Mouse (Mus musculus) forebrain, postnatal 0 days (tissue): ENCODE data around the gene Erh. TPM values are rescaled to one million over a fixed set of nuclear protein-coding genes. Genes with fewer than 3 reads are reported as not detected.

ENCODE experiments used
- ATAC-seq: fragments of 200-750 bp; cut with Nextera tagmentation; 2 replicates; pipeline ENCODE4 v1.8.0; 2017; ENCODE audit warnings: mild to moderate bottlenecking, moderate library complexity
- DNase-seq: peaks from one replicate; pipeline ENCODE4 v3.0.0-alpha.2; 2015
- H3K27ac ChIP-seq: fragments of 300-500 bp; sonication (generic); 2 replicates; pipeline ENCODE4 v1.5.1; 2014; ENCODE audit warnings: low read depth, mild to moderate bottlenecking, antibody characterized with exemption, low read length, moderate library complexity, mixed read lengths
- H3K27me3 ChIP-seq: fragments of 300-500 bp; sonication (generic); 2 replicates; pipeline ENCODE4 v1.6.1; 2014; ENCODE audit warnings: mild to moderate bottlenecking, low read length, mixed read lengths; ENCODE audit not compliant: insufficient read depth
- H3K36me3 ChIP-seq: fragments of 300-500 bp; sonication (generic); 2 replicates; pipeline ENCODE4 v1.6.1; 2014; ENCODE audit warnings: mild to moderate bottlenecking, moderate library complexity; ENCODE audit not compliant: insufficient read depth
- H3K4me1 ChIP-seq: fragments of 300-500 bp; sonication (generic); 2 replicates; pipeline ENCODE4 v1.6.1; 2014; ENCODE audit warnings: antibody characterized with exemption; ENCODE audit not compliant: insufficient read depth
- H3K4me2 ChIP-seq: fragments of 300-500 bp; sonication (generic); 2 replicates; pipeline ENCODE4 v1.6.1; 2014; ENCODE audit warnings: low read depth, mild to moderate bottlenecking, moderate library complexity
- H3K4me3 ChIP-seq: fragments of 300-500 bp; sonication (generic); 2 replicates; pipeline ENCODE4 v1.5.1; 2014; ENCODE audit warnings: low read depth, low read length, mixed read lengths
- H3K9ac ChIP-seq: fragments of 300-500 bp; sonication (generic); 2 replicates; pipeline ENCODE4 v1.6.1; 2014; ENCODE audit warnings: mild to moderate bottlenecking
- H3K9me3 ChIP-seq: fragments of 300-500 bp; sonication (generic); 2 replicates; pipeline ENCODE4 v1.6.1; 2016; ENCODE audit warnings: low read length
- CTCF ChIP-seq: sonication (generic); IDR thresholded peaks from 2 replicates; pipeline ENCODE4 v1.5.1; 2016; ENCODE audit warnings: antibody characterized with exemption, control low read depth, low read depth
- WGBS: fragments of 180-500 bp; shearing (Covaris S2); extraction: QIAGEN DNeasy Blood & Tissue Kit; methylation state at CpG from one replicate; pipeline ENCODE4 v1.1.7; 2014; 5-methylcytosine and 5-hydroxymethylcytosine counted together
- polyA plus RNA-seq: library from polyadenylated mRNA; unstranded; fragments of >200 nt; fragmentation: Nextera tagmentation; extraction: Ambion mirVana; gene quantifications from 2 replicates; pipeline ENCODE4 v1.2.1, GENCODE M21; 2015
- total RNA-seq: library from RNA; depleted of rRNA; stranded (reverse); fragments of >200 nt; gene quantifications from 2 replicates; pipeline ENCODE4 v1.2.3, GENCODE M21; 2014; rRNA removed

Erh gene
- total and polyA plus RNA-seq, 2 experiments from 2014 or later, result 85.6 to 285 TPM

DNA sequence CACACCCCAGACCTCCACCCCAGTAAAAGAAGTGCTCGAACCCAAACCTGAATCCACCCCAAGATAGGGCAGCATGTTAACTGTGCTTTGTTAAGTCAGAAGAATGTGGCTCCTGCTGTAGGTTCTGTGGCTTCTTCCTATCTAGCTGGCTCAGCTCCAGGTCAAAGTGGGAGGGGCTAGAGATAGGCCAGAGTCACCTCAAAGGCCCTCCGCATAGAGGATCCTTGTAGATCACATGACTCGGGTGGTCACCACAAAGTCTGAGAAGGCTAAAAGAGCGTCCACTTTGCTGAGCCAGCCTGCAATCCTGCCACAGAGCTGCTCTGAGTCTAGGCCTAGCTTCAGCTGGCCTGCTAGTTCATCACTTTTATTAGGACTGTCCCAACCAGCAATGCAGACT is 50.0 kb downstream of the Erh start:
- Histone ChIP-seq H3K9ac (no peak overlapping the region), H3K27ac (no peak overlapping the region), H3K27me3 (no peaks in the 10 kb centered on the region), H3K9me3 (no peaks in the 10 kb centered on the region), H3K36me3 (peaks cover 50% of the 10 kb centered on the region), H3K4me1 (no peaks in the 10 kb centered on the region), H3K4me3 (no peak overlapping the region), H3K4me2 (no peak overlapping the region)
- no peak for ATAC-seq
- 90% methylated on average over 4 of the region's 4 CpGs for WGBS
- TF ChIP-seq CTCF, result no peak
- DNase-seq, result no peak

DNA sequence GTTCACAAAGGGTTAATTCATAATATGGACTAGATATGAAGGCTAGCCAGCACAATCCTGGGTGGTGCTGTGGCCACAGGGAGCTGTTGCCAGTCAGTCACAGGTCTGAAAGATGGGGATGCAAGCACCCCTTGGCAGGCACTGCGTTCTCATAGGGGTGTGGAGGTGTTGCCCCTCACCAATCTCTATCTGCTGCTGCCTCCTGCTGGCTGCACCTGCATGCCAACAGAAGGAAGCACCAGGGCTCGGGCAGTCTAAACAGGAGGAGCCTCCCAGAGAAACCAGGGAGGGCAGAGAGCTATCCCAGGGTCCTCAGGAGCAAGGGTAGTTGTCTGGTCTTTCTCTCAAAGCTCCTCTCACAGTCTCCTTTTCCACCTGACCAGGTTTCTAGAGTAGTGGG is 59.2 kb downstream of the Erh start:
- no peaks in the 10 kb centered on the region for H3K4me1 ChIP-seq
- no peak overlapping the region for H3K4me3 ChIP-seq
- no peak overlapping the region for H3K4me2 ChIP-seq
- H3K9me3 ChIP-seq, result no peaks in the 10 kb centered on the region
- no peak for DNase-seq
- whole genome bisulfite sequencing, result 31% methylated on average over 2 of the region's 2 CpGs
- peaks cover 20% of the 10 kb centered on the region for H3K36me3 ChIP-seq
- H3K9ac ChIP-seq, result no peak overlapping the region
- H3K27me3 ChIP-seq, result no peaks in the 10 kb centered on the region
- no peak for ATAC-seq
- TF ChIP-seq CTCF, result peak; percentile 53
- no peak overlapping the region for H3K27ac ChIP-seq

Other genes with a start within 250 kb of the Erh start
- 55.3 and 59.6 TPM in 2 replicates for gene Dcaf5, start 207.7 kb downstream of the Erh start, total RNA-seq
- gene Dcaf5, start 207.7 kb downstream of the Erh start, polyA plus RNA-seq, result 14.3 and 16.8 TPM in 2 replicates
- gene Exd2, start 181.2 kb downstream of the Erh start, total RNA-seq, result 35.4 and 42.0 TPM in 2 replicates
- 27.3 and 32.2 TPM in 2 replicates for gene Exd2, start 181.2 kb downstream of the Erh start, polyA plus RNA-seq
- 44.1 and 65.1 TPM in 2 replicates for gene Galnt16, start 126.1 kb downstream of the Erh start, total RNA-seq
- gene Galnt16, start 126.1 kb downstream of the Erh start, polyA plus RNA-seq, result 19.3 and 28.2 TPM in 2 replicates
- 14.0 and 19.4 TPM in 2 replicates for gene Slc39a9, start 458 bp downstream of the Erh start, total RNA-seq
- gene Slc39a9, start 458 bp downstream of the Erh start, polyA plus RNA-seq, result 15.0 and 20.7 TPM in 2 replicates
- gene Plekhd1, start 48.2 kb upstream of the Erh start, total RNA-seq, result 0.77 and 1.1 TPM in 2 replicates
- gene Plekhd1, start 48.2 kb upstream of the Erh start, polyA plus RNA-seq, result 0.70 and 1.3 TPM in 2 replicates
- gene Ccdc177, start 116.3 kb upstream of the Erh start, total RNA-seq, result 19.1 and 23.5 TPM in 2 replicates
- 1.6 and 2.3 TPM in 2 replicates for gene Ccdc177, start 116.3 kb upstream of the Erh start, polyA plus RNA-seq
- gene Susd6, start 146.2 kb upstream of the Erh start, total RNA-seq, result 12.5 and 15.3 TPM in 2 replicates
- gene Susd6, start 146.2 kb upstream of the Erh start, polyA plus RNA-seq, result 6.8 and 8.0 TPM in 2 replicates